Mouse (Mus musculus): ENCODE measurements around the gene Chit1. TPM values are rescaled to one million over a fixed set of nuclear protein-coding genes. Genes with fewer than 3 reads are reported as not detected.

Gene Chit1
- polyA plus RNA-seq, 1 experiment from 2014 or later: not detected

- H3K36me3 ChIP-seq (ENCODE audit: control insufficient read depth, insufficient read depth, low read length): no peaks in the 10 kb centered on the region
- H3K27ac ChIP-seq (ENCODE audit: low read length): no peak overlapping the region
- WGBS: 63% methylated on average over 13 of the region's 13 CpGs
- H3K27me3 ChIP-seq (replicated peaks; ENCODE audit: control insufficient read depth, insufficient read depth, low read length): no peaks in the 10 kb centered on the region
- H3K4me2 ChIP-seq (ENCODE audit: low read depth, low read length): no peak overlapping the region
- no peak overlapping the region for H3K4me3 ChIP-seq (ENCODE audit: low read length)
- no peak for ATAC-seq
- no peaks in the 10 kb centered on the region for H3K9me3 ChIP-seq (ENCODE audit: control insufficient read depth, low read length)
- H3K4me1 ChIP-seq (ENCODE audit: control insufficient read depth, insufficient read depth, low read length): no peaks in the 10 kb centered on the region
- H3K9ac ChIP-seq (ENCODE audit: low read depth, low read length): no peak overlapping the region
Measured at GRCm38 (mm10) chr1:134114730-134115129, 3.7 kb downstream of the Chit1 start.

- H3K4me2 ChIP-seq (ENCODE audit: low read depth, low read length): no peak overlapping the region
- WGBS: 58% methylated on average over 8 of the region's 8 CpGs
- H3K36me3 ChIP-seq (ENCODE audit: control insufficient read depth, insufficient read depth, low read length): no peaks in the 10 kb centered on the region
- no peaks in the 10 kb centered on the region for H3K27me3 ChIP-seq (replicated peaks; ENCODE audit: control insufficient read depth, insufficient read depth, low read length)
- no peak overlapping the region for H3K27ac ChIP-seq (ENCODE audit: low read length)
- no peak overlapping the region for H3K9ac ChIP-seq (ENCODE audit: low read depth, low read length)
- no peak for ATAC-seq
- H3K4me1 ChIP-seq (ENCODE audit: control insufficient read depth, insufficient read depth, low read length): no peaks in the 10 kb centered on the region
- H3K9me3 ChIP-seq (ENCODE audit: control insufficient read depth, low read length): no peaks in the 10 kb centered on the region
- H3K4me3 ChIP-seq (ENCODE audit: low read length): no peak overlapping the region
Measured at GRCm38 (mm10) chr1:134115424-134115823, 4.4 kb downstream of the Chit1 start.

- no peak for ATAC-seq
- Histone ChIP-seq H3K9ac (ENCODE audit: low read depth, low read length) (no peak overlapping the region), H3K36me3 (ENCODE audit: control insufficient read depth, insufficient read depth, low read length) (no peaks in the 10 kb centered on the region), H3K4me1 (ENCODE audit: control insufficient read depth, insufficient read depth, low read length) (no peaks in the 10 kb centered on the region), H3K27me3 (replicated peaks; ENCODE audit: control insufficient read depth, insufficient read depth, low read length) (no peaks in the 10 kb centered on the region), H3K27ac (ENCODE audit: low read length) (no peak overlapping the region), H3K4me2 (ENCODE audit: low read depth, low read length) (no peak overlapping the region), H3K4me3 (ENCODE audit: low read length) (no peak overlapping the region), H3K9me3 (ENCODE audit: control insufficient read depth, low read length) (no peaks in the 10 kb centered on the region)
- 75% methylated on average over 5 of the region's 5 CpGs for whole genome bisulfite sequencing
Measured at GRCm38 (mm10) chr1:134117110-134117509, 6.1 kb downstream of the Chit1 start.

GRCm38 (mm10) chr1:134120179-134120578 is 9.1 kb downstream of the Chit1 start:
- Histone ChIP-seq H3K9ac (ENCODE audit: low read depth, low read length) (no peak overlapping the region), H3K4me3 (ENCODE audit: low read length) (no peak overlapping the region), H3K4me2 (ENCODE audit: low read depth, low read length) (no peak overlapping the region), H3K27ac (ENCODE audit: low read length) (no peak overlapping the region), H3K36me3 (ENCODE audit: control insufficient read depth, insufficient read depth, low read length) (no peaks in the 10 kb centered on the region), H3K9me3 (ENCODE audit: control insufficient read depth, low read length) (no peaks in the 10 kb centered on the region), H3K27me3 (replicated peaks; ENCODE audit: control insufficient read depth, insufficient read depth, low read length) (no peaks in the 10 kb centered on the region), H3K4me1 (ENCODE audit: control insufficient read depth, insufficient read depth, low read length) (no peaks in the 10 kb centered on the region)
- no peak for ATAC-seq
- 6% methylated on average over 5 of the region's 5 CpGs for WGBS

- Histone ChIP-seq H3K36me3 (ENCODE audit: control insufficient read depth, insufficient read depth, low read length) (no peaks in the 10 kb centered on the region), H3K27me3 (replicated peaks; ENCODE audit: control insufficient read depth, insufficient read depth, low read length) (no peaks in the 10 kb centered on the region), H3K9me3 (ENCODE audit: control insufficient read depth, low read length) (no peaks in the 10 kb centered on the region), H3K4me1 (ENCODE audit: control insufficient read depth, insufficient read depth, low read length) (no peaks in the 10 kb centered on the region), H3K4me3 (ENCODE audit: low read length) (no peak overlapping the region), H3K27ac (ENCODE audit: low read length) (no peak overlapping the region), H3K4me2 (ENCODE audit: low read depth, low read length) (no peak overlapping the region), H3K9ac (ENCODE audit: low read depth, low read length) (no peak overlapping the region)
- ATAC-seq: no peak
- WGBS: 61% methylated on average over 9 of the region's 9 CpGs
Measured at GRCm38 (mm10) chr1:134122195-134122594, 11.2 kb downstream of the Chit1 start.

GRCm38 (mm10) chr1:134133316-134133715 is 22.3 kb downstream of the Chit1 start:
- no peaks in the 10 kb centered on the region for H3K4me1 ChIP-seq (ENCODE audit: control insufficient read depth, insufficient read depth, low read length)
- H3K36me3 ChIP-seq (ENCODE audit: control insufficient read depth, insufficient read depth, low read length): no peaks in the 10 kb centered on the region
- H3K4me2 ChIP-seq (ENCODE audit: low read depth, low read length): no peak overlapping the region
- no peaks in the 10 kb centered on the region for H3K9me3 ChIP-seq (ENCODE audit: control insufficient read depth, low read length)
- 61% methylated on average over 11 of the region's 11 CpGs for WGBS
- ATAC-seq: no peak
- no peak overlapping the region for H3K4me3 ChIP-seq (ENCODE audit: low read length)
- H3K9ac ChIP-seq (ENCODE audit: low read depth, low read length): no peak overlapping the region
- H3K27me3 ChIP-seq (replicated peaks; ENCODE audit: control insufficient read depth, insufficient read depth, low read length): no peaks in the 10 kb centered on the region
- H3K27ac ChIP-seq (ENCODE audit: low read length): no peak overlapping the region

- no peaks in the 10 kb centered on the region for H3K4me1 ChIP-seq (ENCODE audit: control insufficient read depth, insufficient read depth, low read length)
- 64% methylated on average over 3 of the region's 3 CpGs for WGBS
- no peak overlapping the region for H3K4me2 ChIP-seq (ENCODE audit: low read depth, low read length)
Measured at GRCm38 (mm10) chr1:134136351-134136750, 25.3 kb downstream of the Chit1 start.

GRCm38 (mm10) chr1:134138424-134138823 is 27.4 kb downstream of the Chit1 start:
- no peak overlapping the region for H3K27ac ChIP-seq (ENCODE audit: low read length)
- no peak for ATAC-seq
- no peak overlapping the region for H3K9ac ChIP-seq (ENCODE audit: low read depth, low read length)
- H3K27me3 ChIP-seq (replicated peaks; ENCODE audit: control insufficient read depth, insufficient read depth, low read length): no peaks in the 10 kb centered on the region
- H3K4me2 ChIP-seq (ENCODE audit: low read depth, low read length): no peak overlapping the region
- WGBS: 79% methylated on average over 9 of the region's 9 CpGs
- no peaks in the 10 kb centered on the region for H3K36me3 ChIP-seq (ENCODE audit: control insufficient read depth, insufficient read depth, low read length)
- no peaks in the 10 kb centered on the region for H3K4me1 ChIP-seq (ENCODE audit: control insufficient read depth, insufficient read depth, low read length)
- no peaks in the 10 kb centered on the region for H3K9me3 ChIP-seq (ENCODE audit: control insufficient read depth, low read length)
- H3K4me3 ChIP-seq (ENCODE audit: low read length): no peak overlapping the region

More at GRCm38 (mm10) chr1:134136351-134136750, 25.3 kb downstream of the Chit1 start:
- Histone ChIP-seq H3K4me3 (ENCODE audit: low read length) (no peak overlapping the region), H3K36me3 (ENCODE audit: control insufficient read depth, insufficient read depth, low read length) (no peaks in the 10 kb centered on the region), H3K27me3 (replicated peaks; ENCODE audit: control insufficient read depth, insufficient read depth, low read length) (no peaks in the 10 kb centered on the region), H3K27ac (ENCODE audit: low read length) (no peak overlapping the region), H3K9ac (ENCODE audit: low read depth, low read length) (no peak overlapping the region), H3K9me3 (ENCODE audit: control insufficient read depth, low read length) (no peaks in the 10 kb centered on the region)
- ATAC-seq: no peak

- H3K4me2 ChIP-seq (ENCODE audit: low read depth, low read length): no peak overlapping the region
- 58% methylated on average over 4 of the region's 4 CpGs for WGBS
- H3K27ac ChIP-seq (ENCODE audit: low read length): no peak overlapping the region
- no peaks in the 10 kb centered on the region for H3K4me1 ChIP-seq (ENCODE audit: control insufficient read depth, insufficient read depth, low read length)
- no peaks in the 10 kb centered on the region for H3K27me3 ChIP-seq (replicated peaks; ENCODE audit: control insufficient read depth, insufficient read depth, low read length)
- H3K9me3 ChIP-seq (ENCODE audit: control insufficient read depth, low read length): no peaks in the 10 kb centered on the region
- no peak overlapping the region for H3K4me3 ChIP-seq (ENCODE audit: low read length)
- no peaks in the 10 kb centered on the region for H3K36me3 ChIP-seq (ENCODE audit: control insufficient read depth, insufficient read depth, low read length)
- no peak for ATAC-seq
- no peak overlapping the region for H3K9ac ChIP-seq (ENCODE audit: low read depth, low read length)
Measured at GRCm38 (mm10) chr1:134142363-134142794, 31.3 kb downstream of the Chit1 start.

GRCm38 (mm10) chr1:134146066-134146465 is 35.0 kb downstream of the Chit1 start:
- Histone ChIP-seq H3K36me3 (ENCODE audit: control insufficient read depth, insufficient read depth, low read length) (no peaks in the 10 kb centered on the region), H3K27ac (ENCODE audit: low read length) (no peak overlapping the region), H3K4me3 (ENCODE audit: low read length) (no peak overlapping the region), H3K4me1 (ENCODE audit: control insufficient read depth, insufficient read depth, low read length) (no peaks in the 10 kb centered on the region), H3K4me2 (ENCODE audit: low read depth, low read length) (no peak overlapping the region), H3K9me3 (ENCODE audit: control insufficient read depth, low read length) (no peaks in the 10 kb centered on the region), H3K9ac (ENCODE audit: low read depth, low read length) (no peak overlapping the region), H3K27me3 (replicated peaks; ENCODE audit: control insufficient read depth, insufficient read depth, low read length) (no peaks in the 10 kb centered on the region)
- WGBS: 85% methylated on average over 8 of the region's 8 CpGs
- no peak for ATAC-seq
